Mouse (Mus musculus) Muller cell, postnatal 12 days (primary cell): ENCODE results near the gene H2-T24.
A peak's percentile ranks its signal among the peaks of the same experiment; 100 is the strongest.
"Not testable (repeated sequence)": the region's sequence is repeated elsewhere in the genome, so short reads cannot be mapped to it uniquely, and the experiment has no call there.

Experiments
- DNase-seq: peaks from one replicate; pipeline ENCODE4 v3.0.0-alpha.2; 2015; ENCODE audit errors: inconsistent ontology term

H2-T24 gene

GRCm38 (mm10) chr17:36020191-36021073 lies at the start of gene H2-T24:
H2-T24 (minus strand) TSS chr17:36020560.
- DNase-seq: peak; percentile 81

GRCm38 (mm10) chr17:36060829-36061228 lies 40.5 kb upstream of the H2-T24 start:
- DNase-seq: peak; percentile 27

GRCm38 (mm10) chr17:36058362-36058761 lies 38.0 kb upstream of the H2-T24 start, which contains the start of gene Gm11127:
Gm11127 (minus strand) TSS chr17:36058371.
- DNase-seq: not testable (repeated sequence)

- not testable (repeated sequence) for DNase-seq
Observed at GRCm38 (mm10) chr17:36057927-36058326, 37.6 kb upstream of the H2-T24 start.

DNA sequence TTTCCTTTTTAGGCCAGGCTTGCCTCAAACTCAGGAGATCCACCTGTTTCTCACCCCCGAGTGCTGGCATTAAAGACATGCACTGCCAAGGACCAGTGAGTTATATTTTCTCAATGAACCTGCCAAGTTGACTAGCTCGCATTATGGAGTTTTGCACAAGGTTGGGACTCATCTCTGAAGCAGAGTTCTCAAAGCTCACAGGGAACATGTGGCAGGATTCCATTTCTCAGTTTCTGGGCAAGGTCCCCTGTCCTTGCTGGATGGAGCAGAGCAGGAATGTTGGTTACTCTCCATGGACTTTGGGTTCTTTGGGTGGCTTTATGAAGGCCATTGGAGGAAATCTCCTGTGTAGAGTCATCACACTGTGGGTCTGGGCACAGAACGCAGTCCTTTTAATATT lies 22.9 kb upstream of the H2-T24 start:
- DNase-seq: no peak

DNA sequence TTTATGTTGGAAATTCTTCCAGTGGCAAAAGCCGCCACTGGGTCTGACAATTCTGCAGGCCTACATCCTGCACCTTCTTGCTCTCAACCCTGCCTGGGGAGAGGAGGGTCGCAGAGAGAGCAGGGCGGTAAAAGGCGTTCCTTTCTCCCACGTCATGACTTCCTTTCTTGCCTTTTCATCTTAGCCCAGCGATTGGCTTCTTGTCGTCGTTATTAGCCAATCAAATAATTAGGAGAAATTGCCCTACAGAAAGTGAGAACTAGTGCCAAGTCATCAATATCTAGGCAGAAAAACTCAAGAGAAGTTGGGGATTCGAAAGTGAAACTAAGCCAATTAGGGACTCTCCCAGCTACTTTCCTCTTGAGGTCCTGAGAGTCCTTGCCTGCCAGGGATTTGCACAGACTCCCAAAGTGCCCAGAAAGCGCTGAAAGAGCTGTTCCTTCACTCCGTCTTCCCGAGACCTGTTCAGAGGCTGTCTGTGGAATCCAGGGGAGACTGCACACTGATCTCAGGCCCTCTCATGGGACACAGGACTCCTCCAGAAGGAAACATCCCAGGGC lies 22.3 kb upstream of the H2-T24 start, which contains the start of the genes H2-T22 and Gm6034:
TSS of gene H2-T22 (minus strand) at position 138 of the 560 bp plus-strand sequence.
TSS of gene Gm6034 (plus strand) at position 352 of the 560 bp plus-strand sequence.
- peak; percentile 98 for DNase-seq

- not testable (repeated sequence) for DNase-seq
Observed at GRCm38 (mm10) chr17:36042055-36042454, 21.7 kb upstream of the H2-T24 start.

- DNase-seq: not testable (repeated sequence)
Observed at GRCm38 (mm10) chr17:36040604-36041003, 20.2 kb upstream of the H2-T24 start.

DNA sequence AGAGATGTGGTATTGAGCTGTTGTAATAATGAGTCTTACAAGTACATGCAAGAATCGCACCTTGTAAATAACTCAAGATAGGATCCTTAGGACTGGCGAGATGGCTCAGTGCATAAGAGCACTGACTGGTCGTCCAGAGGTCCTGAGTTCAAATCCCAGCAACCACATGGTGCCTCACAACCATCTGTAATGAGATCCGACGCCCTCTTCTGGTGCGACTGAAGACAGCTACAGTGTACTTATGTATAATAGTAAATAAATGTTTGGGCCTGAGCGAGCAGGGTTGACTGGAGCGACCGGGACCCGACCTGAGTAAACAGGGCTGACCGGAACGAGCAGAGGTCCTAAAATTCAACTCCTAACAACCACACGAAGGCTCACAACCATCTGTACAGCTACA lies 15.8 kb upstream of the H2-T24 start:
- not testable (repeated sequence) for DNase-seq

- DNase-seq: not testable (repeated sequence)
Observed at GRCm38 (mm10) chr17:36035010-36035638, 14.8 kb upstream of the H2-T24 start.

GRCm38 (mm10) chr17:36034524-36034923 lies 14.2 kb upstream of the H2-T24 start:
- DNase-seq: not testable (repeated sequence)

- DNase-seq: peak; percentile 65
Observed at GRCm38 (mm10) chr17:36032351-36032875, 12.1 kb upstream of the H2-T24 start, which contains the start of gene H2-T23. H2-T23 (minus strand) TSS chr17:36032855.

GRCm38 (mm10) chr17:36031583-36032331 lies 11.4 kb upstream of the H2-T24 start:
- DNase-seq: peak; percentile 42

DNA sequence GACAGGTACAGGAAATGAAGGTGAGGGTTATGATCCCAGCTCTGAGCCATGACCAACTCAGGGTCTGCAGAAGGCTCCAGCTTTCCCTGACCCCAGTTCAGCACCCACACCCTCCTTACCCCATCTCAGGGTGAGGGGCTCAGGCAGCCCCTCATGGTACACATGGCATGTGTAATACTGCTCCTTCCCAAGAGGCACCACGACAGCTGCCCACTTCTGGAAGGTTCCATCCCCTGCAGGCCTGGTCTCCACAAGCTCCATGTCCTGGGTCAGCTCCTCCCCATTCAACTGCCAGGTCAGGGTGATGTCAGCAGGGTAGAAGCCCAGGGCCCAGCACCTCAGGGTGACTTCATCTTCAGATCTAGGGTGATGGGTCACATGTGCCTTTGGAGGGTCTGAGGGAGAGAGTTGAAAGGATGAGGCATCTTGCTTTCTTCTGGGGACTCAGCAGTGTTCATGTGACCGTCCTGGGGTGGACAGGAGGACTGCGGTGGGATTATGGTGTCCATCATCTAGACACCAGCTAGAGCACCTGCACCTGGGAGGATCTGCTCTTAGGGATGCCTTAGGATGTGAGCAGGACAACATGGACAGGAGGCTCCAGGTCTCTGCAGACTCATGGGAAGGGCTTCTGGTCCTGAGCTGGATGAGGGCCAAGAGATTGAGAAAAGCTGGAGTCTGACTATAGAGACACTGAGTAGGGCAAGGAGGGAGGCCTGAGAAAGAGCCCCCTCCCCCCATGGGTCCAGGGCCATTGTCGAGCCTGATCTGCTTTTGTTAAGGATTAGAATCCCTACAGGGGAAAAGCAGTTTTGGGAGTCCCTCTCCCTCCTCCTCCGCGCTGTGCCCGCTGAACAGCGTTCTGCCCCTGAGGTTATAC lies 10.6 kb upstream of the H2-T24 start:
- not testable (repeated sequence) for DNase-seq

DNA sequence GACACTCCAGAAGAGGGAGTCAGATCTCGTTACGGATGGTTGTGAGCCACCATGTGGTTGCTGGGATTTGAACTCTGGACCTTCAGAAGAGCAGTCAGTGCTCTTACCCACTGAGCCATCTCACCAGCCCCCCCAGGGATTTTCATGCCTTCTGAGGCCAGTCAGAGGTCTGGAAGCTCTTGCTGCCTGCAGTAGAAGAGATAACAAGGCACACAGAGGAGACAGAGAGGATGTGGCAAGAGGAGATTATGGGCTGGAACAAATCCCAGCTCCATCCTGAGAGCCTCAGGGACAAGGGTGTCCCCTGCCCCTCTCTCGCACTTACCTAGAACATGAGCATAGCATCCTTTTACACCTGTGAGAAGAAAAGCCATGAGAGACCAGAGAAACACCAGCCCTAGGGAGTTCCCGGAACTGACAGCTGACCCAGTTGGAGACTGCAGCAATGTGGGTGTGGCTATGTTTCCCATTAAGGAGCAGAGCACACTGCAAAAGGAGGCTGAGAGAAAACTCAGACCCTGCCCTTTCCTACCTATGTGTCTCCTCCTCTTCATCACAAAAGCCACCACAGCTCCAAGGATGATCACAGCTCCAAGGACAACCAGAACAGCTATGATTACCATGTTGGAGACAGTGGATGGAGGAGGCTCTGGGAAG lies 9.8 kb upstream of the H2-T24 start:
- not testable (repeated sequence) for DNase-seq

- no peak for DNase-seq
Observed at GRCm38 (mm10) chr17:36028879-36029619, 8.7 kb upstream of the H2-T24 start.

DNA sequence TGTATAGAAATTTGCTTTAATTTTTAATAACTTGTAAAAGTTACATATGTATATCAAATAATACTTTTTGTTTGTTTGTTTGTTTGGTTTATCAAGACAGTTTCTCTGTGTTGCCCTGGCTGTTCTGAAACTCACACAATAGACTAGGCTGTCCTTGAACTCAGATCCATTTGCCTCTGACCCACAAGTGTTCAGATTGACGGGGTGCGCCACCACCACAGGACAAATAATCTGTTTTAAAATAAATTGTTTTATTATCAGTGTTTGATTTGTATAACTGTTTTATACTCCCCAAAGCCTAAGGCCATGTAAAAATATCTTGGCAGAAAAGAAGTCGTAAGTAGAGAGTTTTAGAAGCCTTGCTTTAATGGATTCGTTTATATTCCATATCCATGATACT lies 7.3 kb upstream of the H2-T24 start:
- DNase-seq: no peak

GRCm38 (mm10) chr17:36025901-36026300 lies 5.5 kb upstream of the H2-T24 start:
- no peak for DNase-seq

DNA sequence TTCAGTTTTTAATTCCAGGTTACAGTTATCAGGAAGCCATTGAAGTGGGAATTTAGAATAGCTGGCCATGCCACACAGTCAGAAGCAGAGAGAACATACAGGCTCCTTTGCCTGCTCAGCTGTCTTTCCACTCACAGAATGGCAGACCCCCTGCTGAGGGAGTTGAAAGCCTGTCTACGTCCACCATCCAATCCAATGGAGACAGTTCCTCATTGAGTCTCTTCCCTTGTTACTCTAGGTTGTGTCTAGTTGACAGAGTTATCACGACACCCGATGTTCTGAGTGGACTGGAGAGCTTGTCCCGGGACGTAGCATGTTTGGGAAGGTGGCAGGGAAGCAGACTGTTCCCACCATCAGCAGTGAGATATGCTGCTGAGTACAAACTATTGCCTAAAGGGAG lies 4.8 kb upstream of the H2-T24 start:
- no peak for DNase-seq
